Mouse (Mus musculus): Measurements from ENCODE around the gene Slc31a1.

Slc31a1 gene

GRCm38 (mm10) chr4:62362437-62362836, 1.9 kb downstream of the Slc31a1 start:
- no peak for DNase-seq (ENCODE audit: extremely low spot score, low read depth, low spot score)

GRCm38 (mm10) chr4:62364299-62364698, 3.8 kb downstream of the Slc31a1 start:
- no peak for DNase-seq (ENCODE audit: extremely low spot score, low read depth, low spot score)

- DNase-seq (ENCODE audit: extremely low spot score, low read depth, low spot score), result no peak
These were observed 5.8 kb downstream of the Slc31a1 start for GRCm38 (mm10) chr4:62366291-62366690.

DNA sequence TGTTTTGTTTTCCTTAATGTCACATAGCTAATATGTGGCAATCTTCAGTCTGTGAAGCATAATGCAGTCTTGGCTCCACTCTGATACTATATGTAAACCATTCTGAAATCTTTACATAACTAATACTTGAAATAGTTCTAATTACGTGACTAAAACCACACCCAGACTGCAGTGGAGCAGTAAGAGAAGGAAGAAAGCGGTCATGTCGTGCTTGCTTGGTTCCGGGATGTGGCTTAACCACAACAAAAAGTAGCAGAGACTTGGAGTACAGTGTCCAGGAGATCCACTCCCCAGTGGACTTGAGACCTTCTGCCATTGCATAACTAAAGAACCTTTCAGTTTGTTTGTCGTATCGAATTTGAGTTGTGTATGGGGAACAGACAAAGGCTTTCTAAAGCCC, 7.1 kb downstream of the Slc31a1 start:
- no peak for DNase-seq (ENCODE audit: extremely low spot score, low read depth, low spot score)

GRCm38 (mm10) chr4:62369091-62369490, 8.6 kb downstream of the Slc31a1 start:
- DNase-seq (ENCODE audit: extremely low spot score, low read depth, low spot score), result no peak

DNA sequence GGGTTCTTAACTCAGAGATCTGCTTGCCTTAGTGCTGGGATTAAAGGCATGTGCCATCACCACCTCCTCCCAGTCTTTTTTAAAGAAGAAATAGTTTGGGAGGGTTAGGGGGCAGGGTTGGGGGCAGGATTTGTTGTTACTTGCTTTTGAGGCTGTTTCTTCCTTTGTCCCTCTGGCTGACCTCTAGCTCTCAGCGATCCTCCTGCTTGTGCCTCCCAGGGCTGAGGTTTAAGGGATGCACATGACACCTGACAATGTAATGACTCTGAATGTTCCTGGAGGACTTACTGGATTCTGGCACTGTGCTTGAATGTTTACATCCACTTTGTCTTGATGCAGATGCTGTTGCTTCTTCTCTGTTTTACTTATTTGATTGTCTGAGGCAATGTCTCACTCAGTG, 11.9 kb downstream of the Slc31a1 start:
- DNase-seq (ENCODE audit: extremely low spot score, low read depth, low spot score), result no peak

GRCm38 (mm10) chr4:62372818-62373520, 12.4 kb downstream of the Slc31a1 start:
- no peak for DNase-seq (ENCODE audit: extremely low spot score, low read depth, low spot score)

DNA sequence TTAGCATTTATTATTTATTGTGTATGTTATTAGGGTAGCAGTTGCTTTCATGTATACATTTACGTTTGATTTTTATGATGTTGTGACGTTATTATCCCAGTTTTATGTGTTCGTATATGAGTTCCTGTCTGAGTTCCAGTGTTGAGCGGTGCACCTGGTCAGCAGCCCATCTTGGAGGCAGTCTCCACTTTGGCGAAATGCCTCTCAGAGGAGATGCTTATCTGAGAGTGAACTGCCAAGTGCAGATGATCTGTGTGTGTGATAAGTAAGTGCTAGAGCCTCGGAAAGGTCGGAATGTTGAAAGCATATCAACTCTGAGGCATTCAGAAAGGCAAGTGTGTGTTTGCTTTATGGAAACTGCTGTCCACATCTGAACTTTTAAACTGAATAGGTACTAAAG, 13.1 kb downstream of the Slc31a1 start:
- no peak for DNase-seq (ENCODE audit: extremely low spot score, low read depth, low spot score)

GRCm38 (mm10) chr4:62374342-62374741, 13.8 kb downstream of the Slc31a1 start:
- no peak for DNase-seq (ENCODE audit: extremely low spot score, low read depth, low spot score)

DNA sequence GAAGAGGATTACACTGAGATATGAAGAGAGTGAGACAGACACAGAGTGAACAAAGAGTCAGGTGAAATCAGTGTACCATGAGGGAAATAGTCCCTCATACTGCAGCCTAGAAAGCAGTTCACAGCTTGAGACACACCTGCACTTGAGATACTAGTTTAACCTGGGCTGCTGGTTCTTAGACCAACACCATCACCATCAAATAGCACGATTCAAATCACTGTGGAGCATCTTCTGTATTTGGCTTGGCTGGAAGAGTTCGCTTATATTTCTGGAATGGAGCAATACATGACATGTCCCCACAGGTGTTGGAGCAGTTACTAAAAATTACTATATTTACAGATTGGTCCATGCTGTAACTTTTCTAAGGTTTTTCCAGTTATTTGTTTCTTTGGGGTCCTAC, 15.6 kb downstream of the Slc31a1 start:
- no peak for DNase-seq (ENCODE audit: extremely low spot score, low read depth, low spot score)

GRCm38 (mm10) chr4:62379724-62380381, 19.3 kb downstream of the Slc31a1 start:
- no peak for DNase-seq (ENCODE audit: extremely low spot score, low read depth, low spot score)

- DNase-seq (ENCODE audit: extremely low spot score, low read depth, low spot score), result no peak
These were observed 22.7 kb downstream of the Slc31a1 start for GRCm38 (mm10) chr4:62383207-62383606.

GRCm38 (mm10) chr4:62383752-62384151, 23.2 kb downstream of the Slc31a1 start:
- DNase-seq (ENCODE audit: extremely low spot score, low read depth, low spot score), result no peak

- no peak for DNase-seq (ENCODE audit: extremely low spot score, low read depth, low spot score)
These were observed 23.6 kb downstream of the Slc31a1 start for GRCm38 (mm10) chr4:62384159-62384558.

DNA sequence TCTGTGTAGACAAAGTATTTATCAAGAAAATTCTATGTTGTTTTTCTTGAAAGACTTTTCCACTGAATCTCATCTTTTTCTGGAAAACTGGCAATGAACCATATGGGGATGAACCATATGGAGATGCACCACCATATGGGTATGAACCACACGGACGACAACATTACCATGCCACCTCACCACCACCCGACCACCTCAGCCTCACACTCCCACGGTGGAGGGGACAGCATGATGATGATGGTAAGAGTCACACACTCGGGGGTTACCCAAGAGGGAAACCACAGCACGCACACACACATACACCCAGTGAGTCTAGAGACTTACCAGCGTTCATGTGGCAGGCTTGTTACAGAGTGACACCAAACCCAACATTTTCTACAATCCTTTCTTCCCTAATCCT, 24.9 kb downstream of the Slc31a1 start:
- DNase-seq (ENCODE audit: extremely low spot score, low read depth, low spot score), result no peak

DNA sequence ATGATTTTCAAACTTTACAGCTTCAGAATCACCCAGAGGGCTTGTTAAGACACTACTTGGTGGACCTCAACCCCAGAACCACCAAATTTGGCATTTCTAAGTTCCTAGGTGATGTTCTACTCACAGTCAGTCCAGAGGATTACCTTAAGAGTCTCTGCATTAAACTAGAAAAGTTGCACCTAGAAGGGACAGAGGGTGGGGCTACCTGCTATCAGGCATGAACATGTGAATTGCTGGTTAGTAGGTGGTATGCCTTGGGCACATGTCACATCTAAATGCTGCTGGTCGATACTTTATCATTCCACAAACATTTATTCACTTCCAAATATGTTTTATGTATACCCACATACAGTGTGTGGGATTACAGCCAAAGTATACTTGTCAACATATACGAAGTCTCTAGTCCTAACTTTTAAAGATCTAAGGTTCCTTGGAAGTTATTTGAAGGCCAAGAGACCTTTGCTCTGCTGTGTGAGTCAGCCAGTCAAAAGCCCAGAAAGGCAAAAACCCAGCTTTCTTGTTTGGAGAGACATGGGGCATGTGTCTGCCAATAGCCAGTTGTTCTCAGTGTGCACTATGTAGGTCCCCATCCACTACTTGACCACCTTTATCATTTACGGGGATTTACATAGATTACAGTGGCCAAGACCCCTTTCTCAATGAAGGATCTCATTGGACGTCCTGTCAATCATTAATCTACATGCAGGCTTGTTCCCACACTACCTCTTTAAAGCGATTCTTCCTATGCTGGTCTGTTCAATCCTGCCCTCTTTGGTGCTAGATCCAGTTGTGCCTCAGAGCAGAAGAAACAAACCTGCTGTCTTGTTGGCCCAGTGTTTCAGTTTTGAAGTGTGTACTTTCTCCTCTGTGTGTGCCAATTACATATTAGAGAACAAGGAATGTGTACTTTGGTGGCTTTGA, 29.3 kb downstream of the Slc31a1 start:
- DNase-seq (ENCODE audit: extremely low spot score, low read depth, low spot score), result no peak

DNA sequence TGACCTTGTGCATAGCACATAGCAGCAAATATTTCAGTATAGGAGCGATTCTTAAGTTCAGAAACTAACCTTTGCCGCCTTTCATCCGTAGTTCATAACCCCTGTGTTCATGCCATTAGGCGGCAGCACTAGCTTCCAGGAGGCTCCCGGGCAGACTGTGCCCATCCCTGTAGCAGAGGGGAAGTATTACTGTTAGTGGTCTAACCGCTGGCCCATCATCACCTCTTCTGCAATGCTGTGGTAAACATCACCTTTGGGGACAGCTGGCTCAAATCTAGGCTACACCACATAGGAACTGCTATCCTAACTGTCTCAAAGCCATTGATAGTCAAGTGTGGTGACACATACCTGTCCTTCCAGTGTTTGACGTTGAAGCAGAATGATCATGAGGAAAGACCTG, 31.4 kb downstream of the Slc31a1 start:
- no peak for DNase-seq (ENCODE audit: extremely low spot score, low read depth, low spot score)

- no peak for DNase-seq (ENCODE audit: extremely low spot score, low read depth, low spot score)
These were observed 32.9 kb downstream of the Slc31a1 start for GRCm38 (mm10) chr4:62393459-62393858.

GRCm38 (mm10) chr4:62395806-62396205, 35.3 kb downstream of the Slc31a1 start:
- DNase-seq (ENCODE audit: extremely low spot score, low read depth, low spot score), result no peak

DNA sequence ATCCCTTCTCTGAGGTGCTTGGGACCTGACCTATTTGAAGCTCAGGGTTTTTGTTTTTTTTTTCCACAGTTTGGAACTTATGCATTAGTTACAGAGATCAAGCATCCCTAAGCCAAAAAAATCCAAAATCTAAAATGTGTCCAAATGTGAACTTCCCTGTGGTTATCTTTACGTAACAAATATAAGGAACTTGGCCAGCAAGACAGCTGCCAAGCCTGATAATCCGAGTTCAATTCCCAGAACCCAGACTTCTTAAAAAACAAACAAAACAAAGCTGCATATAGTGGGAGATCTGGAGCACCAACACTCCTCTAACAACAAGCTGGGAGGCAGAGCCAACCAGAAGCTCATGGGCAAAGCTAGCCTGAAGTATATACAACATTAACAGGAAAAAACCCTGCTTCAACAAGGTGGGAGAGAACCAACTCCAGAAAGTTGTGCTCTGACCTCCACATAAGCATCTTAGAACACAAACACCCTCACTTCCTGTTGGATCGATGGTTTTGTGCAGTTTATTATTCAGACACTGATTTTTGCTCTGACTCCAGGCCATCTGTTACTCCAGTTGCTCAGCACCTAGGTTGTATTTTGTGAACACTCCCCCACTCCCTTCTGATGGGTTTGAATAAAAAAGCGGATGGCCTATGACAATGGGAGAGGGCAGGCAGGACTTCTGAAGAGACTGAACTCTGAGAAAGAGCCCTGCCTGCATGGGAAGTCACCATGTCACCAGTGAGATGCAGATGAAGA, 37.3 kb downstream of the Slc31a1 start:
- DNase-seq (ENCODE audit: extremely low spot score, low read depth, low spot score), result no peak

DNA sequence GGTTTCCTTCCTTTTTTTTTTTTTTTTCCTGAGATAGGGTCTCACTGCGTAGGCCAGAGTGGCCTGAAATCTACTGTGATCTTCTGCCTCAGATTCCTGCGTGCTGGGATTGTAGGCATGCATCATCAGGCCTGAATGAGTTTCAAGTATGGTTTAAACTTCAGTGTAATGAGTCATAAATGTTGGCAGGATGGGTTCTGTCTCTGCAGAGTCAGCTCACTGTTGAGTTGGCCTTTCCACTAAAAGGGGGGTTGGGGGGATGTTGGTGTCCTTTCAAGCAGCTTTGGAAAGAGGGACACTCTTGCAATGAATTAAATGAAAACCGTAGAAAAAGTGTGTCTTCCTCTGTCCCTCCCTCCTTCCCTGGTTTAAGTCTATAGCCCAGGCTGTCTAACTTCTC, 38.4 kb downstream of the Slc31a1 start:
- no peak for DNase-seq (ENCODE audit: extremely low spot score, low read depth, low spot score)
